Mouse (Mus musculus) spleen, embryonic (tissue): ENCODE data around the gene Fam189a1.

Source experiments
- CTCF ChIA-PET: fragments of 350-600 bp; sonication (Branson Sonifier 250); formaldehyde crosslinking; loops from one replicate; lab custom pipeline; 2022; lab: Charles Lee

The Fam189a1 gene

DNA sequence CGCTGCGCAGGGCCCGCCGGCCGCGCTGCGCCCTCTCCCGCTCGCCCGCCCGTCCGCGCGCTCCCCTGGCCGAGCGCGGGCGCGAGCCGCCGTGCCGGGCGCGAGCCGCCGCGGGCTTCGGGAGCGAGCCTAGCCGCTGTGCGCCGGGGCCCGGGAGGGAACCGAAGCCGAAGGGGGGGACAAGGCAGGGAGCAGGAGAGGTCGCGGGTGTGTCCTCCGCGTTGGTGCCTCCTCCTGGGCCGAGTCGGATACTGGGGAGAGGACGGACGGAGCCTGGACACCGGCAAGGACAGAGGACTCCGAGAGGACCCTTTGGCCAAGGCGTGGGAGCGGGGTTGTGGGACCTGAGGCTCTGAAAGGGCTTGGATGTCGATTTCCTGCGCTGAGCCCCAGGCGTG is at the start of gene Fam189a1:
TSS of gene Fam189a1 (minus strand) at position 57 of the 398 bp plus-strand sequence.
- CTCF ChIA-PET, result no interaction called here

DNA sequence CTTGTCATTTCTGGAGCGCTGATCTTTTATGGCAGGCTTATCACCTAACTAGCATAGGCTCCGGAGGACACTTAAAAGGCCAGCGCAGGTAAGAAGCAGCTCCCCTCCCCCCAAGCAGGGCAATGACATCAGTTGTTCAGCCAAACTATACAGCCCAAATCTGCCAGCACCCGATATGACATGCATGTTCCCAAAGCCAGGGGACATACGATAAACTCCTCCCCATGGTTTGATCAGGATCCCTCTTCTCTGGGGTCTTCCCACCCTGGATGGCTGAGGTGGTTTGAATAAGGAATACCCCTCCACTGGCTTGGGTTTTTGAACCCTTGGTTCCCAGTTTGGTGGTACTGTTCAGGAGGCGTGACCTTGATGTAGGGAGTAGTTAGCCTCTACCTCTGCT is 49.7 kb upstream of the Fam189a1 start:
- CTCF ChIA-PET, result no interaction called here

DNA sequence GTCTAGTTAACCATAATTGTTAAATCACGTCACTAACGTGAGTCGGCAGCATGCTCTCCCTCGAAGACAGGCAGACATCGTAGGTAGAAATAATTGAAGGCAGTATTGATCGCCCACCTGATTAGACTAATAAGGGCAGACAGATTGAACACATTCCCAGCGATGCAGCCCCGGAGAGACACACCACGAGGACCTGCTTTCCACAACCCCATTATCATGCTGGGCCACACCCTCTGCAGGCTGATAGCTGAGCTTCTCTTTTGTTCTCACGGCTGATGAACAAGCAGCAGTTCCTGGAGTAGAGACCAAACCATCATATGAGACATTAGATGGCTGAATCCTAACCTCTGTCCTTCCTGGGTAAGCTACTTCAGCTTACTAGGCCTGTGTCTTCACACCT is 46.3 kb upstream of the Fam189a1 start:
- CTCF ChIA-PET, result no interaction called here

DNA sequence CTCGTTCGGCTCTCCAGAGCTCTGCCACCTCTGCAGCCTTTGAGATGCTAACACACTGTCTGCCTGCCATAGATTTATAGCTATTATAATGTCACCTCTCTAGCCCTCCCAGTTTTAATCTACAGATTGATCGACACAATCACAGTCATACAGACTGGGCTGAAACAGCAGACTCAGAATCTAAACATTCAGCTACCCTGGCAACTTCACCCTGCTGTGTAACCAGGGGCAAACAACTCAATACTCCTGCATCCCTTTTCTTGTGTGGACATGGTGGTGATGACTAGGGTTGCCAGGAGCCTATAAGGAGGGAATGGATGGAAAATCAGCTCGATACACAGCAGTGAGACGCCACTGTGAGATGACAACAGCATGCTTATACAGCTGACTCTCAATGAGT is 24.3 kb upstream of the Fam189a1 start:
- CTCF ChIA-PET, result no interaction called here

DNA sequence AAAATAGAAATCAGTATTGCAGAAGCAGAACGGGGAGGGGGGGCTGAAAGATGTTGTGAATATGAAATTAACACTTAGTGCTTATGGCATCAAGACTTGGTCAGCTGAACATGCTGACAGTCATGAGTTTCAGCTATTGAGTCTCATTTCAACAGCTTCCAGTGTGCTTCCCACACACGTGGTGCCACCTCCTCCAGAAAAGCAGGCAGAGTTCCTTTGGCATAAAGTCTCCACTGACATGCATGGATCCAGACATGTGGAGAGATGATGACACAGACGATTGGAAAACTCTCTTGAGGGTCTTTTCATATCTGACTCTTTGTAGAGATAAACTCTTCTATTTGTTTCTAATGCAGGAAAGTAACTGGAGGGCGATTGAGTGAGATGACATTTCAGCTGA is 14.4 kb upstream of the Fam189a1 start:
- CTCF ChIA-PET, result no interaction called here

DNA sequence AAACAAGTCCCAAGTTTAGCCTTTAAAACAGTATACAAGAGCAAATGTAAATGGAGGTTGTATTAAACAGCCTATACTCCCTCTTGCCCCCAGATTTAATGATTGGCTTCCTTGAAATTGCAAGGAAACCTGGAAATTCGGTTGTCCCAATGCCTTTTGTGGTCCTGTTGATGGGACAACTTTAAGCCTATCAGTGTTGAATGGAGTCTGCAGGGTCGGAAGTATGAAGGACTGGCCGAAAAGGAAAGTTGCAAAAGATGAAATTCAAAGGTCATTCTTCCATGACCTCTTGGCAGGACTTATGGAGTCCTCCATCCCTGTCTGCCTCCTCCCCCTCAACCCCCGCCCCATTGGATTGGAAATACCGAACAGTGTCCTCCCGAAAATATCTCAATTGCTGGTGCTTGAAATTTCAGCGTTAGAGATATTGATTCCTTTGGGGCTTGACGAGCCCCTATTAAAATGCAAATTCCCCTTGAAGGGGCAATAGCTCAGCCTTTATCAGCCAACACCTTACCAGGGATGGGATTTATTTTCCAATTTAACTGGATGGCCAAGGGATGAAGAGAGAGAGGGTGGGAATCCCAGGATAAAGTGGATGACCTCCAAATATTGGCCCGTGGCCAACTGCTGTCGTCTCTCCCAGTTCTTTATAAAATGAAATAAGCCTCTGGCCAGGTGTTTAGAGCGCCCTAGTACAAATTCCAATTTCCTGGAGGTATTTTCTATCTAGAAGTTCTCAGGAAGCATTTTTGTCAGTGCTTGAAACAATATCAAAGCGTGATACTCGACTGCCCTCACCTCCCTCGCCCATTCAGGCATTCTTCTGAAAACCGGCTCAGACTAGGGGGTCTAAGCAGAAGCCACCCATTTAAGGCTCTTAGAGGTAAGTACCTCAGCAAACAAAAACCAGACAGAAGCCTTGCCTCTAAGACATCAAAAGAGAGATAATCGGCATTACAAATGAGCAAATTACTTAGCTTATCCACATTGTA is 958 bp upstream of the Fam189a1 start:
- CTCF ChIA-PET, result no interaction called here

DNA sequence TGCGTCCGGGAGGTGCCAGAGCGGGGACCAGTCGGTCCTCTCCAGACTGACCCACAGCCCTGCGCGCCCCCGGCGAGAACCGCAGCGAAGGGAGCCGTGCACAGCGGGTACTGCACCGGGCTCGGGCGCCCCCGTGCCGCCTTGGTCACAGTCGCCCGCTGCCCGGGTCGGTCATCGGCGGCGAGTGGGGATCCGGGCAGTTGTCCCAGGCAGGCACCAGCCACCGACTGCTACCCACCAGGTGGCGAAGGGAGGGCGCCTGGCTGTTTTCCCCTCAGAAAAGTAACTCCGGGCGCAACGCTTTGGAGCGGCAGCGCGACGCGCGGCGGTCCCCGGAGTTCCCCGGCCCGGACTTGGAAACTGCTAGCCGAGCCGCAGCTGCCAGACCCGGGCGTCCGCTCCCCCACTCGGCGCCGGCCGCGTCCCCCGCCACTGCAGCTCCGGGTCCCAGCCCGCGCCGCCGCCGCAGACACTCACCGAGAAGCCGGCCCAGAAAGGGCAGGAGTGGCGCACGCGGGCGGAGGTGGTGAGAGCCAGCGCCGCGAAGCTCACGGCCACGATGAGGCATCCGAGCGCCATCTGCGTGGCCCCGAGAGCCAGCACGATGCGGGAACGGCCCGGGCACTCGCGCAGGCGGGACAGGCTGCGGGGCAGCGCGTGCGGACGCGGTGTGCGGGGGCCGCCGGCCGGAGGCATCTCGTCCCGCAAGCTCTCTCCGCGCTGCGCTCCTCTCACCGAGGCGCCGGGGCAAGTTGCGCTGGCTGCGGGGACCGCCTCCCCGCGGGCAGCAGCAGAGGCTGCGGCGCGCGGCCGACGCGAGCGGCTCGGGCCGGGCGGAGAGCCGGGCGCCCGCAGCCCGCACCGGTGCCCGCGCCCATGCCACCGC is 499 bp downstream of the Fam189a1 start:
- CTCF ChIA-PET, result no interaction called here

DNA sequence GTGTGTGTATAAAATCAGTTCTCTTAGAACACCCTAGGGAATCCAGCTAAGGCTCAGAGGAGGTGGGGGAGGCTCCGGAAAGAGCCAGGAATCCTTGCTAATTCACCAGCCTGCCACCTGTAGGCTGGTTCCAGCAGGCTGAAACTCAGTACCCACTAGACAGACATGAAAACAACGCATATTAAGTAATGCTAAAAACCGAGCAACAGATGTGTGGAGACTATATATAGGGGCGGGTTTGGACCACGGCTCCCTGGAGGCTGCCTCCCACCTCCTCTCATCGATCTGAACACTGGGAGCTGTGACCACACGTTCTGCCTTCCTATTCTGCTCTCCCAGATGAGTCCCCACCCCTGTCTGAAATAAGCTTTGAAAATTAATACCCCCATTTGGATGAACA is 1.8 kb downstream of the Fam189a1 start:
- CTCF ChIA-PET, result no interaction called here

DNA sequence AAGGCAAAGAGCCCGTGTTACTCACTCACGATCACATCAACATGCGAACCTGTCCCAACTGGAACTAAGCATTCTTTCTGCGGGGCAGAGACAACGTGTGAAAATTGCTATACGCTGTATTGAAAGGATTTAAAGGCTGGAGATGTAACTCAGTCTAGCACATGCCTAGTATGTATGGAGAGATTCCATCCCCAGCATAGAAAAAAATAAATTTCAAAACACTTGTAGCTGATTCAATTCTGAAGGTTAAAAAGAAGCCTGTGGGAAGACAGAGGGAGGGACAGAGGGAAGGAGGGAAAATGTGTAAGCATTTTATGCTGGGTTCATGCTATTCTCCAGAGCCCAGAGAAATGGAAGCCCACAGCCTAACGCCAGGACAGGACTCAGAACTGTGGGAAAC is 2.5 kb downstream of the Fam189a1 start:
- CTCF ChIA-PET, result no interaction called here

DNA sequence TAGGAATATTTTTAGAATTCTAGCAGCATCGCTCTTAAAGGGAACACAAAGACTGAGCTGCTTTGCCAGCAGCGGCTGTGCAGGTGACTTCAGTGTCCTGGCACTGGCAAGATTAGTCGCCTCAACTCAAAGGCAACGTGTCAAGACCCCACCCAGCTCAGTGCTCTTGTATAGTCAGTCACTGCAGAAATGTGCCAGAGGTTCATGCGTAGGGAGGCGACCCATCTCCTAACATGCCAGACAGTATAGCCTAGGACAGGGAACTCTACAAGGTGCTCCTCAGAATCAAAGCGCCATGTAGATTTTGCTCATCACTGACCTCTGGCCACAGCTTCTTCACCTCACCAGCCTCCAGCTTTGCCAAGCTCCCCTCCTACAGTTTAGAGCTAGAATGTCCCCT is 4.8 kb downstream of the Fam189a1 start:
- CTCF ChIA-PET, result no interaction called here

DNA sequence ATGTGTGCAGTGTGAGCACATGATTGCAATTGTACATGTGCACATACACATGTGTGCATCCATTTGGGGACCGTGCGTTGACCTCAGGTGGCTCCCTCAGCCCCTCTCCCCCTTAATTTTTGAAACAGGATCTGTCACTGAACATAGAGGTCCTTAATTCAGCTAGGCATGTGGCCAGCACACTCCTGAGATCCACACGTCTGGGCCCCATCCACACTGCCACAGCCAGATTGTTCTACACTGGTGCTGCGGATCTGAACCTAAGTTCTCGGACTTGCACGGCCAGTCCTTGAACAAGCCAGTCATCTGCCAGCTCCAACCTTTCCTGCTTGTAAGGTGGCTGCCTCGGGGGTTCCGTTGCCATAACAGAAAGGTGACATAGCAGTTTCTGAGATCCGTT is 7.3 kb downstream of the Fam189a1 start:
- CTCF ChIA-PET, result no interaction called here

DNA sequence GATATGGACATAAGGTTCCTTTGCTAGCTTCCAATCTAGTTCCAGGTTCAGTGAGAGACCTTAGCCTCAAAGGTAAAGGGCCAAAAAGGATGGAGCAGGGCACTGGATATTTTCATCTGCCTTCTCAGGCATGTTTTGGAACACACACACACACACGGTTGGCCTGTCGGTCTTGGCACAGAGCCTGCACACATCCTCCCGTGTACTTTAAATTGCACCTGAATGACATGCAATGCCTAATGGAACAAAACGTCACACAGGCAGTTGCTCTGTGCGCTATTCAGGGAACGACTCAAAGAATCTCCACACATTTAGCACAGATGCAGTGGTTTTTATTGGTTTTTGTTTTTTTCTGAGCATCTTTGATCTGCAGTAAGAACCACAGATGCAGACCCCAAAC is 11.5 kb downstream of the Fam189a1 start:
- CTCF ChIA-PET, result no interaction called here

DNA sequence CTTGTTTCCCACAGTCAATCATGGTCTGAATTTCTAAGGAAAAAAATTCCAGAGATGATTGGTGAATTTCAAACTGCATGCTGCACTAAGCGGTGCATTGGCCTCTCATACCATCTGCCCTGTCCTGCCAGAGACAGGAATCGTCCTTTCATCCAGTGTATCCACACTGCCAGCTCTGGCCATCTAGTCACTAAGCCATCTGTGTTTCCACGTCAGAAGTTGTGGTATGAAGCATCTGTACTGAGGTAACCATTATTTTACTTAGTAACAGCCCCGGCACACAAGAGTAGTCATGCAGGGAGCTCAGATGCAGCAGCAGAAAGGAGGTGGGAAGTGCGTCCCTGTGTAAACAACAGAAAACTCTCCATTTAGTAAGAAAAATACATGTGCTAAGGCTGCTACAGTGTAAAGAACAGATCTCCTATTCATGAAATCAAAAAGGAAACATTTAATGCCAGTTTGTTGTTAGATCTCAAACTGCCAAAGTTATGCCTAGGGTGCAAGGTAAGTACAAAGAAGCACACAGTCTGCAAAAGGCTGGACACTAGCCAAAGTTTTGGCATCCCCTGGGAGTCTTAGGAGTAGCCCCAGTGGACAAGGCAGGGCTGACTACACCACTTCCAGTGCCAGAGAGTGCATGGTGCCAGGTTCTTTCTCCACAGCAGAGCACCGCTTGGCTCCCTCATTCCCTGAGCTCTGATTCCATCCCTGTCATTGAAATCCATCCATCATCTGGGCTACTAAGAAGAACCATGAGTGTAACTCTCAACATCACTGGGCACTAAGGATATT is 14.3 kb downstream of the Fam189a1 start:
- CTCF ChIA-PET, result no interaction called here

DNA sequence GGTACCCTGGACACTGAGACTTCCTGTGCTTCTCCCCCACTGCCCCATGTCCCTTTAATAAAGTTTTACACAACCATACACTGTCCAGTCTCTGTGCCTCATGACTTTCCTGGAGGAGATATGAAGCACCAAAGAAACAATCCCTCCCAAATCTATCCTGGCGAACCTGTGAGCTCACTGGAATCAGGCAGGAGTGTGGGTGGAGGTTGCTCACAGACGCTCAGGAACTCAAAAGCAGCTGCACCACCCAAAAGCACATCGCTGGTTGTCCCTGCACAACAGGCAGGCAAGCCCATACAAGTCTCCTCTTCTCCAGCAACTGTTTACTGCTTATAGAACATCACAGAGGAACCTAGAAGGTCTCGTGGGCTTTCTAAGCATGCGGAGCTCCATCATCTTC is 15.5 kb downstream of the Fam189a1 start:
- CTCF ChIA-PET, result no interaction called here

DNA sequence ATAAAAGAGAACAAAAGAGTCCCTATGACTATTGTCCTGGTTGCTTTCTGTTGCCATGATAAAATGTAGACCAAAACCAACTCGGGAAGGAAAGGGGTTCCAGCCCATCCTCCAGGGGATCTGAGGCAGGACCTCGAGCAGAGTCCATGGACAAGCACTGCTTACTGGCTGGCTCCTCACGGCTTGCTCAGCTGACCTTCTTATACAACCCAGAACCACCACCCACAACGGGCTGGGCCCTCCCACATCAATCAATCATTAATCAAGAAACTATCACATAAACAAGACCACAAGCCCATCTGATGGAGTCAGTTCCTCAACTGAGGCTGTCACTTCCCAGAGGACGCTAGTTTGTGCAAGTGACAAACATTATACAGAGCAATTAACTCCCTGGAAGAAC is 16.3 kb downstream of the Fam189a1 start:
- CTCF ChIA-PET, result no interaction called here

DNA sequence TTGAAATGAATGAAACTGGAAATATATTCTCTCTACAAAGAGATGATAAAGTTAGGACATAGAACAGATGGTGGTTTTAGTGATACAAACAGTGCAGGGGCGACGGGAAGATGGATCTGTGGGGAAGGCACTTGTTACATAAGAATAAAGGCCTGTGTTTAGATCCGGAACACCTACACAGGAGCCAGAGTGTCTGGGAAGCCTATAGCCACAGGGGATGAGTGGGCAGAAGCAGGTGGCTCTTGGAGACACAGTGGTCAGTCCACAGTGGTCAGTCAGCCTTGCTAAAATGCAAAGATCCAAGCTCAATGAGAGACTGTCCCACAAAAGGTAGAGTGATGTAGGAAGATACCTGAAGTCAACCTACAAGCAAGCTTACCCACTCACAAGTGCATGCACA is 32.6 kb downstream of the Fam189a1 start:
- CTCF ChIA-PET, result no interaction called here

DNA sequence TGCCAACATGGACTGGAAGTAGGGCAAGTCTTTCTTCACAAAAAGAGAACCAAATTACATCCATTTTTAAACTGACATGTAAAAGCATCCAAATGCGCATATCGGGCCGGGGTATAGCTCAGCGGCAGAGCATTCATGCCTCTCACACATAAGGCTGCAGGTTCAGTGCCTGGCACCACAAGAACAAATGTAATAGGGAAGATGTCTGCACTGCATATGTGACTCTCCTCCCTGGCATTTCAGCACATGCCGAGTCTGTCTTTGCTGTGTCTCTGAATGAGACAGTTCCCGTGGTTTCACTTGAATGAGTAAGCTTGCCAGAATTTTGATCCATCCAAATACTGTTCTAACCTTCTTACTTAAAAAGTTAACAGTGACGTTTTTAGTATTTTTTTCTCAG is 39.5 kb downstream of the Fam189a1 start:
- CTCF ChIA-PET, result no interaction called here

DNA sequence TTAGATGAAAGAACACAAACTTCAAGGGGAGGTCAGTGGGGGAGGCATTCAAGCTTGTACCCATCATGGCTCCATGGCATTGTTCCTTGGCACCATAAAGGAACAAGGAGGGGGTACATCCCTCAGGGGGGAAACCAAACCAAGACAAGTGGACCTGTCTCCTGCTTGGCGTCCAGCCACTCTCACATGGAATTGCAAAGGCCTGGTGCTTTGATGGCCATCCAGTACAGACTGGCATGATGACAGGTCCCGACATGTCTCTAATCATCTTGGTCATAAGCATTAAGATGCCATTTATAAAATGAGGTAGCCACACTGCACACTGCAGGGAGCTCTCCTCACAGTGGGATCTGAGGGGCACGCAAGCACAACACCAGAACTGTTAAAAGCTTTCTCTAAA is 41.0 kb downstream of the Fam189a1 start:
- CTCF ChIA-PET, result no interaction called here

DNA sequence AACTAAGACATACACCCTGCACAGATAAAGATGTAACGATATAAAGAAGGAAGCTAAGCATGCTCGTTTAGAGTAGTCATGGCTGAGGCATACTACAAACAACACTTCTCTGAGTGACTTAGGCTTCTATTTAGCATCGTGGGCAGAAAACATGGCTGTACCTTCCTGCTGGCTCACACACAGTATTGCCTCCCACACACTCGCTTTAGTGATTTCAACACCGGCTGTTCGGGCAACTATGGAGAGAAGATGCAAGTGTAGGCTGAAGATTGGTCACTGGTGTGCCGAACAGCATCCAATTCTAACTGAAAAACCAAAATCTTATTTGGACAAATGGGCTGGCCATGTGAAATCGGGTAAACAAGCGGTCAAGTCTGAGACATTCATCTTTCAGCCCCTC is 44.7 kb downstream of the Fam189a1 start:
- CTCF ChIA-PET, result no interaction called here

DNA sequence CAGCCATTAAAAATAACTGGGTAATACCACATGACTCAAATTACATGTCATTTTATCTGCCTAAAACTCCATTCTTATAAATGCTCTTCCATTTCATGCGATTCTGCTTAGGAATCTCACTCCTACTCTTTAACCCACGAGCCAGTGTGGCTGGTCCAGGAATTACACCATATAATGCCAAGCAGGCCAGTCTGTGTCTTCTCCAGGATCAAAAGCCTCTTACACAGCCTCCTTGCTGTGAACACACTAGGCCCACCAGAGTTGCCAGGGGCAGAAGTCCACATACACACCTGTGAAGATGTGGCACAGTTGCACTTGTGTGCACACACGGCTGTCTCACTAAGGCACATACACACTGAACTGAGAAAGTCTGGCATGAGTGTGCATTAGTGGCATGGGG is 50.8 kb downstream of the Fam189a1 start:
- CTCF ChIA-PET, result no interaction called here

DNA sequence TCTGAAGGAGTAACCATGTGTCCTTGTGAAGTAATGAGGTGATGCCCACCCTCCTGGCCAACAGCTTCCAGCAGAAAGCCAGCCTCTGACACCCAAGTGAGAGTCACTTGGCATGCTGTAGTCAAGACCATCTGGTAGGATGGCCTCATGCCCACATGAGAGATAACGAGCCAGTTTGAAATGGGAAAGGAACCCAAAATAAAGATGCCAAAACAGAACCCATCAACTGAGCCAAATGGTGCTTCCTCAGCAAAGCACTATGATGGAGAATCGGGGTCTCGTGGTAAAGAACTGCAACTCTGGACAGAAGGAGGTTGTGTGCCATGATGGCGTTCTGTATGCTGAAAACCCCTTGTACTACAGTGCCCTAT is 51.3 kb downstream of the Fam189a1 start:
- CTCF ChIA-PET, result no interaction called here
